Mouse (Mus musculus) limb, embryonic 15.5 days (tissue): ENCODE data around the gene Spred2. TPM values are rescaled to one million over a fixed set of nuclear protein-coding genes. Genes with fewer than 3 reads are reported as not detected.

Experiments
- ATAC-seq: fragments of 200-750 bp; cut with Nextera tagmentation; 2 replicates; pipeline ENCODE4 v1.8.0; 2017; ENCODE audit warnings: low read depth, moderate TSS enrichment; ENCODE audit not compliant: insufficient number of reproducible peaks, low FRiP score, low TSS enrichment
- H3K27ac ChIP-seq: fragments of 300-500 bp; sonication (generic); 2 replicates; pipeline ENCODE4 v1.5.1; 2015; ENCODE audit warnings: moderate library complexity, mild to moderate bottlenecking, inconsistent platforms
- H3K27me3 ChIP-seq: fragments of 300-500 bp; sonication (generic); 2 replicates; pipeline ENCODE4 v1.6.1; 2015; ENCODE audit warnings: inconsistent platforms
- H3K36me3 ChIP-seq: fragments of 300-500 bp; sonication (generic); 2 replicates; pipeline ENCODE4 v1.6.1; 2015; ENCODE audit warnings: inconsistent platforms
- H3K4me1 ChIP-seq: fragments of 300-500 bp; sonication (generic); 2 replicates; pipeline ENCODE4 v1.6.1; 2015; ENCODE audit warnings: inconsistent platforms
- H3K4me2 ChIP-seq: fragments of 300-500 bp; sonication (generic); 2 replicates; pipeline ENCODE4 v1.6.1; 2015; ENCODE audit warnings: mild to moderate bottlenecking, inconsistent platforms
- H3K4me3 ChIP-seq: fragments of 300-500 bp; sonication (generic); 2 replicates; pipeline ENCODE4 v1.5.1; 2015; ENCODE audit warnings: mild to moderate bottlenecking, inconsistent platforms
- H3K9ac ChIP-seq: fragments of 300-500 bp; sonication (generic); 2 replicates; pipeline ENCODE4 v1.6.1; 2015; ENCODE audit warnings: inconsistent platforms
- H3K9me3 ChIP-seq: fragments of 300-500 bp; sonication (generic); 2 replicates; pipeline ENCODE4 v1.6.1; 2016; ENCODE audit warnings: inconsistent platforms
- WGBS: fragments of 180-500 bp; shearing (Covaris S2); methylation state at CpG from one replicate; pipeline ENCODE4 v1.1.7; 2015; 5-methylcytosine and 5-hydroxymethylcytosine counted together
- polyA plus RNA-seq: library from polyadenylated mRNA; unstranded; fragments of >200 nt; fragmentation: Nextera tagmentation; extraction: Ambion mirVana; gene quantifications from 2 replicates; pipeline ENCODE4 v1.2.1, GENCODE M21; 2015

The Spred2 gene
- polyA plus RNA-seq, 1 experiment from 2014 or later = 8.9 TPM

- H3K27ac ChIP-seq = no peak overlapping the region
- ATAC-seq = no peak
- 43% methylated on average over 14 of the region's 14 CpGs for WGBS
- no peak overlapping the region for H3K4me2 ChIP-seq
- peaks cover 6% of the 10 kb centered on the region for H3K4me1 ChIP-seq
- no peaks in the 10 kb centered on the region for H3K27me3 ChIP-seq
- no peaks in the 10 kb centered on the region for H3K36me3 ChIP-seq
- no peak overlapping the region for H3K9ac ChIP-seq
- no peak overlapping the region for H3K4me3 ChIP-seq
- H3K9me3 ChIP-seq = no peaks in the 10 kb centered on the region
Measured at GRCm38 (mm10) chr11:20034337-20034947, 110.3 kb downstream of the Spred2 start.

GRCm38 (mm10) chr11:20035343-20035928 lies 111.3 kb downstream of the Spred2 start:
- H3K36me3 ChIP-seq = no peaks in the 10 kb centered on the region
- H3K27ac ChIP-seq = no peak overlapping the region
- H3K4me1 ChIP-seq = peaks cover 10% of the 10 kb centered on the region
- no peaks in the 10 kb centered on the region for H3K27me3 ChIP-seq
- no peak overlapping the region for H3K4me3 ChIP-seq
- WGBS = 60% methylated on average over 11 of the region's 11 CpGs
- no peaks in the 10 kb centered on the region for H3K9me3 ChIP-seq
- no peak for ATAC-seq
- H3K4me2 ChIP-seq = no peak overlapping the region
- H3K9ac ChIP-seq = no peak overlapping the region

GRCm38 (mm10) chr11:20035972-20036371 lies 111.8 kb downstream of the Spred2 start:
- Histone ChIP-seq H3K4me1 (peaks cover 10% of the 10 kb centered on the region), H3K27ac (no peak overlapping the region), H3K4me3 (no peak overlapping the region), H3K9ac (no peak overlapping the region), H3K36me3 (no peaks in the 10 kb centered on the region), H3K9me3 (no peaks in the 10 kb centered on the region), H3K4me2 (no peak overlapping the region), H3K27me3 (no peaks in the 10 kb centered on the region)
- 80% methylated on average over 7 of the region's 7 CpGs for WGBS
- ATAC-seq = no peak

GRCm38 (mm10) chr11:20037739-20038138 lies 113.6 kb downstream of the Spred2 start:
- H3K4me3 ChIP-seq = no peak overlapping the region
- peaks cover 26% of the 10 kb centered on the region for H3K4me1 ChIP-seq
- no peak overlapping the region for H3K4me2 ChIP-seq
- ATAC-seq = no peak
- no peaks in the 10 kb centered on the region for H3K27me3 ChIP-seq
- WGBS = 85% methylated on average over 4 of the region's 4 CpGs
- H3K27ac ChIP-seq = no peak overlapping the region
- no peaks in the 10 kb centered on the region for H3K36me3 ChIP-seq
- no peaks in the 10 kb centered on the region for H3K9me3 ChIP-seq
- H3K9ac ChIP-seq = no peak overlapping the region

GRCm38 (mm10) chr11:20038723-20039122 lies 114.5 kb downstream of the Spred2 start:
- no peak for ATAC-seq
- H3K27ac ChIP-seq = no peak overlapping the region

GRCm38 (mm10) chr11:20041164-20041920 lies 117.2 kb downstream of the Spred2 start:
- 18% methylated on average over 6 of the region's 6 CpGs for WGBS
- Histone ChIP-seq H3K9ac (no peak overlapping the region), H3K4me1 (peaks cover 34% of the 10 kb centered on the region), H3K4me3 (no peak overlapping the region), H3K4me2 (no peak overlapping the region), H3K27me3 (no peaks in the 10 kb centered on the region), H3K9me3 (no peaks in the 10 kb centered on the region), H3K27ac (peak overlapping the region; percentile 43), H3K36me3 (no peaks in the 10 kb centered on the region)
- no peak; the same call in 1 of the 2 replicates for ATAC-seq

More at GRCm38 (mm10) chr11:20038723-20039122, 114.5 kb downstream of the Spred2 start:
- Histone ChIP-seq H3K4me2 (0 out of 2 replicates have a peak overlapping the region, but pooled peaks have one; percentile 10), H3K9ac (no peak overlapping the region), H3K4me1 (peaks cover 34% of the 10 kb centered on the region), H3K27me3 (no peaks in the 10 kb centered on the region), H3K4me3 (no peak overlapping the region), H3K9me3 (no peaks in the 10 kb centered on the region), H3K36me3 (no peaks in the 10 kb centered on the region)
- WGBS = 15% methylated on average over 8 of the region's 8 CpGs

- 35% methylated on average over 4 of the region's 4 CpGs for WGBS
- no peak for ATAC-seq
- H3K27ac ChIP-seq = 0 out of 2 replicates have a peak overlapping the region, but pooled peaks have one; percentile 43
Measured at GRCm38 (mm10) chr11:20042106-20042505, 117.9 kb downstream of the Spred2 start.

GRCm38 (mm10) chr11:20043256-20043655 lies 119.1 kb downstream of the Spred2 start:
- WGBS = 70% methylated on average over 4 of the region's 4 CpGs
- Histone ChIP-seq H3K9ac (no peak overlapping the region), H3K4me2 (no peak overlapping the region)

More at GRCm38 (mm10) chr11:20042106-20042505, 117.9 kb downstream of the Spred2 start:
- no peak overlapping the region for H3K4me2 ChIP-seq
- no peak overlapping the region for H3K4me3 ChIP-seq
- no peaks in the 10 kb centered on the region for H3K27me3 ChIP-seq
- H3K4me1 ChIP-seq = peaks cover 34% of the 10 kb centered on the region
- H3K36me3 ChIP-seq = no peaks in the 10 kb centered on the region
- H3K9ac ChIP-seq = no peak overlapping the region
- H3K9me3 ChIP-seq = no peaks in the 10 kb centered on the region

GRCm38 (mm10) chr11:20045586-20045985 lies 121.4 kb downstream of the Spred2 start:
- WGBS = 82% methylated on average over 3 of the region's 3 CpGs
- no peaks in the 10 kb centered on the region for H3K36me3 ChIP-seq
- H3K4me3 ChIP-seq = no peak overlapping the region
- H3K4me1 ChIP-seq = peaks cover 24% of the 10 kb centered on the region
- no peaks in the 10 kb centered on the region for H3K9me3 ChIP-seq
- H3K4me2 ChIP-seq = no peak overlapping the region
- H3K9ac ChIP-seq = no peak overlapping the region
- no peaks in the 10 kb centered on the region for H3K27me3 ChIP-seq
- ATAC-seq = no peak
- H3K27ac ChIP-seq = no peak overlapping the region

More at GRCm38 (mm10) chr11:20043256-20043655, 119.1 kb downstream of the Spred2 start:
- peaks cover 34% of the 10 kb centered on the region for H3K4me1 ChIP-seq
- H3K27ac ChIP-seq = peak overlapping the region; percentile 17; the same call in 1 of the 2 replicates
- H3K4me3 ChIP-seq = no peak overlapping the region
- no peaks in the 10 kb centered on the region for H3K36me3 ChIP-seq
- no peak for ATAC-seq
- no peaks in the 10 kb centered on the region for H3K9me3 ChIP-seq
- no peaks in the 10 kb centered on the region for H3K27me3 ChIP-seq

GRCm38 (mm10) chr11:20052814-20053536 lies 128.8 kb downstream of the Spred2 start:
- ATAC-seq = no peak
- 54% methylated on average over 13 of the region's 13 CpGs for WGBS

GRCm38 (mm10) chr11:20053951-20054350 lies 129.8 kb downstream of the Spred2 start:
- no peak overlapping the region for H3K4me2 ChIP-seq
- 56% methylated on average over 3 of the region's 3 CpGs for WGBS
- ATAC-seq = no peak
- H3K36me3 ChIP-seq = peaks cover 18% of the 10 kb centered on the region
- H3K27me3 ChIP-seq = no peaks in the 10 kb centered on the region
- no peak overlapping the region for H3K4me3 ChIP-seq
- H3K27ac ChIP-seq = no peak overlapping the region
- no peaks in the 10 kb centered on the region for H3K4me1 ChIP-seq
- no peak overlapping the region for H3K9ac ChIP-seq
- no peaks in the 10 kb centered on the region; the same call in 1 of the 2 replicates for H3K9me3 ChIP-seq

More at GRCm38 (mm10) chr11:20052814-20053536, 128.8 kb downstream of the Spred2 start:
- Histone ChIP-seq H3K4me2 (no peak overlapping the region), H3K36me3 (peaks cover 13% of the 10 kb centered on the region), H3K9ac (no peak overlapping the region), H3K27ac (no peak overlapping the region; the same call in 1 of the 2 replicates), H3K4me3 (no peak overlapping the region), H3K4me1 (no peaks in the 10 kb centered on the region), H3K9me3 (no peaks in the 10 kb centered on the region; the same call in 1 of the 2 replicates), H3K27me3 (no peaks in the 10 kb centered on the region)
